Mouse (Mus musculus) bone marrow macrophage, adult 2 months (primary cell): ENCODE measurements at regions not wholly inside any gene's neighbourhood (a gene's known extent, or its start where the extent isn't known, plus 50 kb on each side); places are given as distances from the start of the nearest gene placed in this dataset.

Source experiments
- CTCF ChIP-seq: IDR thresholded peaks from 2 replicates; pipeline ENCODE4 v1.5.1; 2012; ENCODE audit warnings: low read depth, mild to moderate bottlenecking, low read length, moderate library complexity
- POLR2A ChIP-seq: IDR thresholded peaks from 2 replicates; pipeline ENCODE4 v1.6.1; 2012; ENCODE audit warnings: mild to moderate bottlenecking, low read depth, low read length, borderline replicate concordance

- TF ChIP-seq POLR2A (no peak), CTCF (no peak)
Observed at GRCm38 (mm10) chr9:32931266-32932005, 295.4 kb downstream of the Ets1 start.
